Mouse (Mus musculus) forebrain, embryonic 15.5 days (tissue): ENCODE measurements at regions not wholly inside any gene's neighbourhood (a gene's known extent, or its start where the extent isn't known, plus 50 kb on each side); places are given as distances from the start of the nearest gene placed in this dataset.

Source experiments
- ATAC-seq: fragments of 200-750 bp; cut with Nextera tagmentation; replicated peaks from 2 replicates; pipeline ENCODE4 v1.8.0; 2017; ENCODE audit warnings: mild to moderate bottlenecking, moderate TSS enrichment, moderate library complexity
- H3K27ac ChIP-seq: fragments of 300-500 bp; sonication (generic); replicated peaks from 2 replicates; pipeline ENCODE4 v1.5.1; 2015; ENCODE audit warnings: mild to moderate bottlenecking, inconsistent platforms
- H3K27me3 ChIP-seq: fragments of 300-500 bp; sonication (generic); 2 replicates; pipeline ENCODE4 v1.6.1; 2015; ENCODE audit warnings: inconsistent platforms
- H3K36me3 ChIP-seq: fragments of 300-500 bp; sonication (generic); 2 replicates; pipeline ENCODE4 v1.6.1; 2015; ENCODE audit warnings: mild to moderate bottlenecking, inconsistent platforms
- H3K4me1 ChIP-seq: fragments of 300-500 bp; sonication (generic); 2 replicates; pipeline ENCODE4 v1.6.1; 2015; ENCODE audit warnings: inconsistent platforms
- H3K4me2 ChIP-seq: fragments of 300-500 bp; sonication (generic); replicated peaks from 2 replicates; pipeline ENCODE4 v1.6.1; 2015; ENCODE audit warnings: mild to moderate bottlenecking, inconsistent platforms
- H3K4me3 ChIP-seq: fragments of 300-500 bp; sonication (generic); 2 replicates; pipeline ENCODE4 v1.5.1; 2015; ENCODE audit warnings: mild to moderate bottlenecking, inconsistent platforms
- H3K9ac ChIP-seq: fragments of 300-500 bp; sonication (generic); replicated peaks from 2 replicates; pipeline ENCODE4 v1.6.1; 2015; ENCODE audit warnings: mild to moderate bottlenecking, inconsistent platforms
- H3K9me3 ChIP-seq: fragments of 300-500 bp; sonication (generic); 2 replicates; pipeline ENCODE4 v1.6.1; 2016; ENCODE audit warnings: inconsistent platforms
- WGBS: fragments of 180-500 bp; shearing (Covaris S2); methylation state at CpG from one replicate; pipeline ENCODE4 v1.1.7; 2015; ENCODE audit warnings: mixed read lengths; 5-methylcytosine and 5-hydroxymethylcytosine counted together

DNA sequence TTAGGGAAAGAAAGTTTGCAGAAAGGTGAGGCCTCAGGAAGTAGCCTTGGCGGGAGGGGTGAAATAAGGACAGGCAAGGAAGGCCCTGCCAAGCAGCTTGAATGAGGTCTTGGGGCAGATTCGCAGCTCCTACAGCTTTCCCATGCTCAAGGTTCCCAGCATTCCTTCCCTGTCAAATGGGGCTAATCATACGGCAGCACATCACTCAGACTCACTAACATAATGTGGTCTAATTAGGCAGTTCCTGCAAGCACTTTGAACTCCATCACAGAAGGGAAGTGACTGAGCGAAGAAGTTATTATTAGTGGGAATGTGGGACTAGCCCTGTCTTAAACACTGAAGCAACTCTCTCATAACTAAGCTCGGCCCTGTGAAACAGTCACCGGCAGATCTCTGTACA lies 87.1 kb upstream of the Gm10260 start:
- no peaks in the 10 kb centered on the region for H3K27me3 ChIP-seq
- H3K36me3 ChIP-seq = no peaks in the 10 kb centered on the region
- no peaks in the 10 kb centered on the region for H3K4me1 ChIP-seq
- H3K9me3 ChIP-seq = no peaks in the 10 kb centered on the region
- no peak overlapping the region for H3K9ac ChIP-seq
- 86% methylated on average over 6 of the region's 6 CpGs for WGBS
- no peak overlapping the region for H3K4me2 ChIP-seq
- ATAC-seq = no peak
- H3K27ac ChIP-seq = no peak overlapping the region
- H3K4me3 ChIP-seq = no peak overlapping the region

DNA sequence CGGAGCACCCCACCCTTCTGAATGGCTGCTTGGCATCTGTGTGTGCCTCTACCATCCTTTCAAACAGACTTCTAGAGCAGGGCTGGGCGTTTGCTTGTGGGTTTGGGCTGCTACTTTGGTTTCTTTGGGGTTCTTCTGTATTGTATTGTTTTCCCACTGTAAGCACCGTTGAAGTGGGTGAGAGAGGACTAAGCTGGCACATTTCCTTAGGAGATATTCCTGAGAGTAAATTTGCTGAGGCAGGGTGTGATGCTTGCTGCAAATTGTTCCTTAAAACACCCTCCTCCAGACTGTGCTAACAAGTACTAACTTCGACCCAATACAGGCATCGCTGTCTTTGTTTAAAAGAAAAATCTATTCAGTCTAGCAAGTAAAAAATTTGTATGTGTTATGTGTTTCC lies 84.7 kb upstream of the Gm10260 start:
- no peak overlapping the region for H3K4me3 ChIP-seq
- no peaks in the 10 kb centered on the region for H3K9me3 ChIP-seq
- H3K27me3 ChIP-seq = no peaks in the 10 kb centered on the region
- H3K4me2 ChIP-seq = no peak overlapping the region
- no peak overlapping the region for H3K27ac ChIP-seq
- no peak for ATAC-seq
- no peak overlapping the region for H3K9ac ChIP-seq
- no peaks in the 10 kb centered on the region for H3K36me3 ChIP-seq
- 81% methylated on average over 5 of the region's 5 CpGs for WGBS
- H3K4me1 ChIP-seq = no peaks in the 10 kb centered on the region

DNA sequence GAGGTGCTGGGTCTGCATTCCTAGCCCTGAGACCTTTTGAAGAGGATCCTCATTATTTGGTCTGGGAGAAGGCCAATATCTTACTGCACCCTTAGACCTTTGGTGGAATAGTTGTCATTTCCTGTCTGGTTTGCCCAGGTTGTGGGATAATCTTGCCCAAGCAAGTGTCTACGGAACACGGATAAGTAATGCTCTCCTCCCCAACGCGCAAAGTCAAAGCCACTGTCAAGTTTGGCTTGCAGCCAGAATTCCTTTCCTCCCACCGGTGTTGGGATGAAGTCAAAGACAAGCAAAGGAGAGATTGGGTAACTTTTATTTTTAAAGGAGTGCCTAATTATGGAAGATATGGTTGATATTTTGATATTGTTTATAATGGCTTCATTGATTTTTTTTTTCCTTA lies 82.4 kb upstream of the Gm10260 start:
- Histone ChIP-seq H3K4me1 (no peaks in the 10 kb centered on the region), H3K36me3 (no peaks in the 10 kb centered on the region), H3K9ac (no peak overlapping the region), H3K4me2 (no peak overlapping the region), H3K27ac (no peak overlapping the region), H3K4me3 (no peak overlapping the region), H3K27me3 (no peaks in the 10 kb centered on the region), H3K9me3 (no peaks in the 10 kb centered on the region)
- no peak for ATAC-seq
- 68% methylated on average over 5 of the region's 5 CpGs for WGBS

DNA sequence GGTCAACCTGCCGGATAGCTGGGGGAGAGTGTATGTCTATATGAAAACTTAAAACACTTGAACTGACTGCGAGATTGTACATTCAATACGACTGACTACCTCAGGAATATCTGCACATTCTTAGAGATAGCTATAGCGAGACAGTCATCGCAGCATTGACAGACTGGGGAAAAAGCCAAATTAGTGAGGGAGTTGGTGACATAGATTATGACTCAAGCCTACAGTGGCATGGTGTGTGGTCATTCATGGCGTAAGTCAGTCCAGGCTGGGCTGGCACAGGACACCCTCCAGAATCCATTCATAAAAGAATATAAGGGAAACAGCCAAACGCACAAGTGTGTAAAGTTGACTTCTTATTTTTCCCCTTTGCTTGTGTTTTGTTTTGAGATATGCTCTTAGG lies 81.1 kb upstream of the Gm10260 start:
- Histone ChIP-seq H3K27ac (no peak overlapping the region), H3K9me3 (no peaks in the 10 kb centered on the region), H3K9ac (no peak overlapping the region), H3K4me3 (no peak overlapping the region), H3K27me3 (no peaks in the 10 kb centered on the region), H3K4me2 (no peak overlapping the region), H3K36me3 (no peaks in the 10 kb centered on the region), H3K4me1 (0 out of 2 replicates have a peak, but pooled peaks cover 6% of the 10 kb centered on the region)
- no peak for ATAC-seq
- WGBS = 91% methylated on average over 7 of the region's 7 CpGs

DNA sequence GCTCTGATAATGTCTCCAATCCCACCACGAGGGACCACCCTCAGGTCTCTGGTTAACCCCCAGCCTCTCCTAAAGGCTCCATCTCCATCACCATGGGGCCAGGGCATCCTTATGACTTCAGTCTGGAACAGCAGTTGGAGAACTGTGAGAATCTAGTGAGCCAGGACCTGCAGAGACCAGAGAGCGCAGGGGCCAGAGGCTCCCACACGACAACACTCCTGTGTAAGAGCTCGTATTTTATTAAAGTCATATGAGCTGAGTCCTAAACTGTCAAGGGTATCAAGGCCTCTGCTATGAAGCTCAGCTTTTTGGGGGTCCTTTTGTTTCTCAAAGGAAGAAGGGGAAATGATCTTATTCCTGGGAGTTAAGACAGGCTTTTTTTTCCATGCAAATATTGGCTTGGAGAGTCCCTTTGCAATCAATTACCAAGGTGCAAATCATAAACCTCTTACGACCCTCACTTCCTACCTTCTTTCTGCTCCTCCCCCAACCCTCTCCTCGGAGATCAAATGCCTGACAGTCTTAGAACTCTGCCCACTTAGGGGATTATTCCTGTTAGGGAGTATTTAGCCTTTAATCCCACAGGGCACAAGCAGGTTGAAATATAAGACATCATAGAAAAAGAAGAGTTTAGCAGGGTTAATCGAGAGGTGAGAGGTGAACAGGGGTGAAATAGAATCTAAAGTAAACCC lies 79.3 kb upstream of the Gm10260 start:
- 0 out of 2 replicates have a peak, but pooled peaks cover 6% of the 10 kb centered on the region for H3K4me1 ChIP-seq
- no peak for ATAC-seq
- 39% methylated on average over 7 of the region's 7 CpGs for WGBS

DNA sequence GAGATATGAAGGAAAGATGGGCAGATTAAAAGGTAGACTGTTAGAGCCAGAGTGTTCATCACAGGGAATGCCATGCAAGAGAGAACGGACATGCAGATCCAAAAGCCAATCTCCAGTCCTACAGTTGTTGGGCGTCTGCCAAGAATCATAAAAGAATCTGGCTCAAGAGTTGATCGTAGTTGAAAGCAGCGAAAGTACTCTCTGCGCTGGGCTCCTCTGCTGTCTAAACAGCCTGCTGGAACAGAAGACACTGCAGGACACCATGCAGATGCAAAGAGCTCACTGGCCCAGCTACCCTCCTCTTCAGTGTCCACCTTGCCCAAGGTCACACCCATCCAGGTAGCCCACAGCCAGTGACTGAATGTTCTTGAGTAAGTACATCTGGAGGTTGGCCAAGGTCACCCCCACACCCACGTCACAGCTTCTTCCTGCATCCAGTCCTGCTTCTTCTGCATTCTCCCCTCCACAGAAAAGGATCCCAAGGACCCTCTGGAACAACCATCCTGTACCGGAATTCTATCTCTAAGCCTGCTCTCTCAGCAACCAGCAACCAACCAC lies 77.1 kb upstream of the Gm10260 start:
- ATAC-seq = no peak
- Histone ChIP-seq H3K9ac (no peak overlapping the region), H3K4me3 (no peak overlapping the region), H3K27me3 (no peaks in the 10 kb centered on the region), H3K9me3 (no peaks in the 10 kb centered on the region), H3K4me2 (no peak overlapping the region), H3K4me1 (0 out of 2 replicates have a peak, but pooled peaks cover 6% of the 10 kb centered on the region), H3K27ac (no peak overlapping the region), H3K36me3 (no peaks in the 10 kb centered on the region)
- 61% methylated on average over 7 of the region's 7 CpGs for WGBS

More for the DNA sequence above, 79.3 kb upstream of the Gm10260 start:
- H3K27ac ChIP-seq = no peak overlapping the region
- H3K9ac ChIP-seq = no peak overlapping the region
- H3K4me3 ChIP-seq = no peak overlapping the region
- H3K9me3 ChIP-seq = no peaks in the 10 kb centered on the region
- H3K27me3 ChIP-seq = no peaks in the 10 kb centered on the region
- H3K4me2 ChIP-seq = no peak overlapping the region
- H3K36me3 ChIP-seq = no peaks in the 10 kb centered on the region

DNA sequence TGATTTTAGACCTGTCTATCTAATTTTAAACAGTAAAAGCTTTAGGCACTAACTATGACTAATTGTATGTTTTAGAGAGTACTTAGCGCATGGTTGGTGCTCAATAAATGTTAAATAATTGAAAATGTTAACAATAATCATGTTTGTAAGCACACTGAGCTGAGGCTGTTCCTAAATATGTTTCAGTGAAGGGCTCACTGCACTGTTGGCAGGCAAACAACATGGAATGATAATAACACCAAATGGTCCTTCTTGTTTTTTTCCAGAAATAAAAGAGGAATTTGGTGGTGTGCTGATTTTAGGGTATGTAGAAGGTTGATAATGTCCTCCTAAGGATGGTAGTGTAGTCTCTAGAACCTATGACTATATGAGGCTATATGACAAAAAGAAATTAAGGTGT lies 72.0 kb upstream of the Gm10260 start:
- no peaks in the 10 kb centered on the region for H3K27me3 ChIP-seq
- no peak overlapping the region for H3K4me2 ChIP-seq
- H3K4me1 ChIP-seq = 0 out of 2 replicates have a peak, but pooled peaks cover 2% of the 10 kb centered on the region
- no peaks in the 10 kb centered on the region for H3K9me3 ChIP-seq
- no peak for ATAC-seq
- no peak overlapping the region for H3K4me3 ChIP-seq
- no peak overlapping the region for H3K27ac ChIP-seq
- 83% methylated on average over 1 of the region's 1 CpGs for WGBS
- no peaks in the 10 kb centered on the region for H3K36me3 ChIP-seq
- no peak overlapping the region for H3K9ac ChIP-seq

DNA sequence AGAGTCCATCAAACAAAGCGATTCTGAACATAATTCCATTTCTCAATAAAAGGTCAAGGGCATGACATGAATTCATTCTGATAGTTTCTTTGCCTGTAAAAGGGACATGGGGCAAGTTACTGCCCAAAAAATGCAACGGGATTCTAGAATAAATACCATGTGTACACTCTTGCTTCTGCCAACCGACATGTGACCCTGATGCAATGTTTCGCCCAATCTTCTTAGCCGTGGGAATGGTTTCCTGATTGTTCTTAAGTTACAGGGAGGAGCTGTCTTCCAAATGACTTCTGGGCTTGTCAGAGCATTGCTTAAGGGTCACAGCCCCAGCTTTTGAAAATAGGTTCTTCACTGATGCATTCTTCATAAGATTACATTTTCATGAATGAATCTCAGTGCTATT lies 71.4 kb upstream of the Gm10260 start:
- 82% methylated on average over 5 of the region's 5 CpGs for WGBS
- no peak for ATAC-seq
- H3K27ac ChIP-seq = no peak overlapping the region

DNA sequence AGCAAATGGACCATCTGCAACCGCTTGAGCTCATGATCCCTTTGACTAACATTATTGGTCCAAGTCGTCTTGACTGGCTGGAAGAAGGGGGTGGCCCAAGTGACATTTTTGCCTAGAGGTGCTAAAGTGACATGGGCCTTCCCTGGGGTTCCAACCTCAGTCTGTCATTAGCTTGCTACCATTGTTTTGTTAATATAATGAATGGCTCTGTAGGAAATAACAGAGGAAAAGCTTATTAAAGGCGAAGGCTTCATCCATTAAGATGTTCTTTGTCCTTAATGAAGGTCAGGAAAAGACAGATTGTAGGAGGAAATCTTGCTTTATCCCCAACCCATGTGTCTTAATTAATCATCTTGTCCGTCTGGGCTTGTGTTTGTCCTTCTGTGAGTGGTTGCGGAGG lies 69.1 kb upstream of the Gm10260 start:
- 39% methylated on average over 5 of the region's 5 CpGs for WGBS
- no peak for ATAC-seq
- no peaks in the 10 kb centered on the region for H3K27me3 ChIP-seq

More for the DNA sequence above, 71.4 kb upstream of the Gm10260 start:
- H3K9ac ChIP-seq = no peak overlapping the region
- no peaks in the 10 kb centered on the region for H3K36me3 ChIP-seq
- no peak overlapping the region for H3K4me3 ChIP-seq
- no peaks in the 10 kb centered on the region for H3K9me3 ChIP-seq
- no peak overlapping the region for H3K4me2 ChIP-seq
- H3K4me1 ChIP-seq = no peaks in the 10 kb centered on the region
- H3K27me3 ChIP-seq = no peaks in the 10 kb centered on the region

DNA sequence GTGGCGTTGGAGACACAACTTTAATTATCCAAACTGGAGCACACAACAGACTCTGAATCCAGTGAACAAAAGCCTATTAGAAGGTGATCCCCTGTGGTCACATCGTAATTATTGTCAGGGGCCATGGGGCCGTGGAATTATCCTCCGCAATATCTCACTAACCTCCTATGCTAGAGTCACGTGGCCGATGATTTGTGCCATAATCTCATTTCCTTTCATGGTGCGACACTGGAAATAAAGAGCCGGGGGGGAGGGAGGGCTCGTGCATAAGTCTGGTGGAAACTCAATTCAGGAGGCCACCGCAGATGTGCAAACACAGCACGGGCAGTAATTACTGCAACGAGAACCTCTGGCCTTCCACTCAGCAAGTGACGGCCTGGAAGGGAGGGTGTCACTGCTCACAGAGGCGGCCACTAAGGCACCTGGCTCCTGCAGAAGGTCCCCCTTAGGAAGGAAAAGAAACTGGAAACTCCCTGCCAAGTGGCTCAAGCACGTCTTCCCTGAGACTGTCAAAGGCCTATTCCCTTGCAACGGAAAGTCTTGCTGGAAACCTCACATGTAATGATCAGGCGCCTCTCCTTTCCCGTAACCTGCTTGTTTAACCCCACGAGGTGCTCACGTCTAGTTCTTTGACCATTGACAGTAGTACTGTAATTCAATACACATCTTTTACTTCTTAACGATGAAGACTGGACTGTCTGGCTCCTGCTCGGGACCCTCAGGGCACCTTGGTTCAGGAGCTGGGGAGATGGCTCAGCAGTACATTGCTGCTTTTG lies 65.6 kb upstream of the Gm10260 start:
- ATAC-seq = no peak

More for the DNA sequence above, 69.1 kb upstream of the Gm10260 start:
- H3K4me3 ChIP-seq = no peak overlapping the region
- H3K9ac ChIP-seq = no peak overlapping the region
- H3K27ac ChIP-seq = no peak overlapping the region
- no peaks in the 10 kb centered on the region for H3K9me3 ChIP-seq
- H3K4me2 ChIP-seq = no peak overlapping the region
- peaks cover 19% of the 10 kb centered on the region for H3K4me1 ChIP-seq
- H3K36me3 ChIP-seq = no peaks in the 10 kb centered on the region

DNA sequence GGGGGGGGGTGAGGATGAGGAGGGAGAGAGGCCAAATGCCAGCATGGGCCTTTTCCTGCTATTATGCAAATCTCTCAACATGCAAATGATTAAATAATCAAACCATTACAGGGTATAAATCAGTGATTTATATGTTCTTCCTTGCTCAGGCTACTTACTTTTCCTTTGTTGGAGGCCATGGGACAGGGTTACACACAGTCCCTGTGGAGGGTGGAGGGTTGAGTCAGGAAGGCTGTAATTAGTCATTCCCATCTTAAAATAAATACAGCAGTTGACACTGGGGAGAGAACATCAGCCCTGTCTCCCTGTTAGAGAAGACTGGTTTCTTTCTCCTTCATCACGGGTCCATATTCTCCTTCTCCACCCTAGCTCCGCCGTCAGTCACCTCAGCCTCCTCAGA lies 64.9 kb upstream of the Gm10260 start:
- peaks cover 40% of the 10 kb centered on the region for H3K4me1 ChIP-seq
- no peak for ATAC-seq
- H3K9me3 ChIP-seq = no peaks in the 10 kb centered on the region
- no peak overlapping the region for H3K4me2 ChIP-seq
- no peaks in the 10 kb centered on the region for H3K36me3 ChIP-seq
- WGBS = 17% methylated on average over 3 of the region's 3 CpGs
- H3K27me3 ChIP-seq = no peaks in the 10 kb centered on the region
- no peak overlapping the region for H3K9ac ChIP-seq
- no peak overlapping the region for H3K4me3 ChIP-seq
- peak overlapping the region; percentile 92 for H3K27ac ChIP-seq

More for the DNA sequence above, 65.6 kb upstream of the Gm10260 start:
- H3K36me3 ChIP-seq = no peaks in the 10 kb centered on the region
- H3K9ac ChIP-seq = no peak overlapping the region
- peak overlapping the region; percentile 92 for H3K27ac ChIP-seq
- peaks cover 40% of the 10 kb centered on the region for H3K4me1 ChIP-seq
- no peak overlapping the region for H3K4me2 ChIP-seq
- no peaks in the 10 kb centered on the region for H3K27me3 ChIP-seq
- 16% methylated on average over 22 of the region's 22 CpGs for WGBS
- no peak overlapping the region for H3K4me3 ChIP-seq
- H3K9me3 ChIP-seq = no peaks in the 10 kb centered on the region

DNA sequence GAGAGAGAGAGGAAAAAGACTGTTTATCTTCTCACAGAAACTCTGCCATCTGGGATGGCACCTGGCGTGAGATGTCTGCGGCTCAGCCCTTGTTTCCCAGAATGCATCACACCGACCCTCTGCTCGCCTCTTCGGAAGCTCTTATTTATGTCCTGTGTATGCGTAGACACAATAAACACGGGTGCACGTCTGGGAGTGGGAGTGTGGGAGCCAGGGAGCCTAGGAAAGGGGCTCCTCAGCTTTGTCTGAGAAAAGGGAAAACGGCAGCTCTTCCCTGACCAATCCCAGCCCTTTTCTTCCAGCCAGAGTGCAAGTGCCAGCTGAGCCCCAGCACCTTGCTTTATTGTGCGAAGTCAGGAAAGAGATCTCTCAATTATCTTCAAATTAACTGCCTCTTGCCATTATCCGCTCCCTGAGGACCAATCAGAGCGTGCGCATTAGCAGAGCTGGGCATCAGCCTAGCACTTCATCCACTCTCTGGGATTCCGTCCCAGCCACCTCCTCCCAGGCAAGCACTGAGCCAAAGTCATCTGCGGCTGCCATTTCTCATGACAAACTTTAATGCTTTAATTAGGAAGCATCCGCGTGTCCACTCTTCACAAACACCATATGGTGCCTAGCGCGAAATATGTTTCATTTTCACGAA lies 63.8 kb upstream of the Gm10260 start:
- Histone ChIP-seq H3K4me2 (peak overlapping the region; percentile 49), H3K27ac (peak overlapping the region; percentile 92), H3K27me3 (no peaks in the 10 kb centered on the region), H3K9ac (0 out of 2 replicates have a peak overlapping the region, but pooled peaks have one; percentile 27), H3K4me3 (peak overlapping the region; percentile 31), H3K9me3 (no peaks in the 10 kb centered on the region), H3K4me1 (peaks cover 40% of the 10 kb centered on the region), H3K36me3 (no peaks in the 10 kb centered on the region)
- 10% methylated on average over 20 of the region's 20 CpGs for WGBS
- ATAC-seq = peak; percentile 92
